Mouse (Mus musculus) kidney, embryonic 16.5 days (tissue): ENCODE measurements at regions not wholly inside any gene's neighbourhood (a gene's known extent, or its start where the extent isn't known, plus 50 kb on each side); places are given as distances from the start of the nearest gene placed in this dataset.
"Not testable (repeated sequence)": the region's sequence is repeated elsewhere in the genome, so short reads cannot be mapped to it uniquely, and the experiment has no call there.

Experiments used
- ATAC-seq: fragments of 200-750 bp; cut with Nextera tagmentation; 2 replicates; pipeline ENCODE4 v1.8.0; 2017; ENCODE audit warnings: moderate TSS enrichment; ENCODE audit not compliant: low FRiP score, low TSS enrichment
- H3K27ac ChIP-seq: fragments of 300-500 bp; sonication (generic); 2 replicates; pipeline ENCODE4 v1.5.1; 2014; ENCODE audit warnings: low read length
- H3K27me3 ChIP-seq: fragments of 300-500 bp; sonication (generic); 2 replicates; pipeline ENCODE4 v1.6.1; 2014; ENCODE audit warnings: low read length, control low read depth, mixed read lengths; ENCODE audit not compliant: insufficient read depth
- H3K36me3 ChIP-seq: fragments of 300-500 bp; sonication (generic); 2 replicates; pipeline ENCODE4 v1.6.1; 2014; ENCODE audit warnings: low read length, control low read depth, mixed read lengths; ENCODE audit not compliant: insufficient read depth
- H3K4me1 ChIP-seq: fragments of 300-500 bp; sonication (generic); 2 replicates; pipeline ENCODE4 v1.6.1; 2014; ENCODE audit warnings: low read length, control low read depth, mixed read lengths; ENCODE audit not compliant: insufficient read depth
- H3K4me2 ChIP-seq: fragments of 300-500 bp; sonication (generic); replicated peaks from 2 replicates; pipeline ENCODE4 v1.6.1; 2014; ENCODE audit warnings: low read depth, low read length
- H3K4me3 ChIP-seq: fragments of 300-500 bp; sonication (generic); 2 replicates; pipeline ENCODE4 v1.5.1; 2014; ENCODE audit warnings: mild to moderate bottlenecking, low read length
- H3K9ac ChIP-seq: fragments of 300-500 bp; sonication (generic); replicated peaks from 2 replicates; pipeline ENCODE4 v1.6.1; 2014; ENCODE audit warnings: low read length
- H3K9me3 ChIP-seq: fragments of 300-500 bp; sonication (generic); 2 replicates; pipeline ENCODE4 v1.6.1; 2016; ENCODE audit warnings: low read length, control low read depth
- WGBS: fragments of 180-500 bp; shearing (Covaris S2); extraction: QIAGEN DNeasy Blood & Tissue Kit; methylation state at CpG from one replicate; pipeline ENCODE4 v1.1.7; 2014; 5-methylcytosine and 5-hydroxymethylcytosine counted together

- 95% methylated on average over 2 of the region's 2 CpGs for WGBS
- H3K4me1 ChIP-seq, result no peaks in the 10 kb centered on the region
- H3K27me3 ChIP-seq, result no peaks in the 10 kb centered on the region
- no peak for ATAC-seq
- no peak overlapping the region for H3K9ac ChIP-seq
- H3K4me3 ChIP-seq, result no peak overlapping the region
- H3K4me2 ChIP-seq, result no peak overlapping the region
- H3K36me3 ChIP-seq, result no peaks in the 10 kb centered on the region
- no peaks in the 10 kb centered on the region for H3K9me3 ChIP-seq
- H3K27ac ChIP-seq, result no peak overlapping the region
These were observed 106.2 kb downstream of the Sec31a start for GRCm38 (mm10) chr5:100309807-100310165.

GRCm38 (mm10) chr5:100309071-100309806, 106.8 kb downstream of the Sec31a start:
- no peaks in the 10 kb centered on the region for H3K27me3 ChIP-seq
- no peak overlapping the region for H3K4me2 ChIP-seq
- no peaks in the 10 kb centered on the region for H3K36me3 ChIP-seq
- H3K4me3 ChIP-seq, result no peak overlapping the region
- H3K27ac ChIP-seq, result no peak overlapping the region
- WGBS, result 74% methylated on average over 17 of the region's 17 CpGs
- no peaks in the 10 kb centered on the region for H3K4me1 ChIP-seq
- no peak overlapping the region for H3K9ac ChIP-seq
- ATAC-seq, result no peak
- no peaks in the 10 kb centered on the region for H3K9me3 ChIP-seq

- no peak overlapping the region for H3K27ac ChIP-seq
- no peaks in the 10 kb centered on the region for H3K4me1 ChIP-seq
- H3K27me3 ChIP-seq, result no peaks in the 10 kb centered on the region
- no peak for ATAC-seq
- H3K9ac ChIP-seq, result no peak overlapping the region
- no peaks in the 10 kb centered on the region for H3K9me3 ChIP-seq
- H3K4me3 ChIP-seq, result no peak overlapping the region
- no peak overlapping the region for H3K4me2 ChIP-seq
- 71% methylated on average over 3 of the region's 3 CpGs for WGBS
- no peaks in the 10 kb centered on the region for H3K36me3 ChIP-seq
These were observed 111.6 kb downstream of the Sec31a start for GRCm38 (mm10) chr5:100304403-100304802.

- Histone ChIP-seq H3K4me1 (no peaks in the 10 kb centered on the region), H3K27ac (no peak overlapping the region), H3K9me3 (no peaks in the 10 kb centered on the region; the same call in 1 of the 2 replicates), H3K4me3 (no peak overlapping the region), H3K27me3 (no peaks in the 10 kb centered on the region), H3K4me2 (no peak overlapping the region), H3K36me3 (no peaks in the 10 kb centered on the region), H3K9ac (no peak overlapping the region)
- no peak for ATAC-seq
- 67% methylated on average over 17 of the region's 17 CpGs for WGBS
These were observed 113.8 kb downstream of the Sec31a start for GRCm38 (mm10) chr5:100302068-100302775.

- no peak overlapping the region for H3K9ac ChIP-seq
- no peak for ATAC-seq
- no peaks in the 10 kb centered on the region for H3K36me3 ChIP-seq
- H3K4me3 ChIP-seq, result no peak overlapping the region
- WGBS, result 89% methylated on average over 4 of the region's 4 CpGs
- H3K9me3 ChIP-seq, result no peaks in the 10 kb centered on the region; the same call in 1 of the 2 replicates
- no peak overlapping the region for H3K4me2 ChIP-seq
- H3K4me1 ChIP-seq, result no peaks in the 10 kb centered on the region
- H3K27ac ChIP-seq, result no peak overlapping the region
- H3K27me3 ChIP-seq, result no peaks in the 10 kb centered on the region
These were observed 116.9 kb downstream of the Sec31a start for GRCm38 (mm10) chr5:100299141-100299540.

- no peak overlapping the region for H3K27ac ChIP-seq
- no peak overlapping the region for H3K4me3 ChIP-seq
- H3K9ac ChIP-seq, result no peak overlapping the region
- WGBS, result 78% methylated on average over 7 of the region's 7 CpGs
- no peak for ATAC-seq
- no peaks in the 10 kb centered on the region for H3K4me1 ChIP-seq
- H3K9me3 ChIP-seq, result no peaks in the 10 kb centered on the region; the same call in 1 of the 2 replicates
- no peak overlapping the region for H3K4me2 ChIP-seq
- H3K36me3 ChIP-seq, result no peaks in the 10 kb centered on the region
- no peaks in the 10 kb centered on the region for H3K27me3 ChIP-seq
These were observed 121.8 kb downstream of the Sec31a start for GRCm38 (mm10) chr5:100294189-100294588.

GRCm38 (mm10) chr5:100280215-100280614, 120.6 kb upstream of the Tmem150c start:
- no peaks in the 10 kb centered on the region for H3K36me3 ChIP-seq
- H3K9me3 ChIP-seq, result peaks cover 2% of the 10 kb centered on the region; the same call in 1 of the 2 replicates
- H3K9ac ChIP-seq, result no peak overlapping the region
- no peaks in the 10 kb centered on the region for H3K4me1 ChIP-seq
- no peak overlapping the region for H3K27ac ChIP-seq
- 89% methylated on average over 4 of the region's 4 CpGs for WGBS
- H3K27me3 ChIP-seq, result no peaks in the 10 kb centered on the region
- H3K4me2 ChIP-seq, result no peak overlapping the region
- H3K4me3 ChIP-seq, result no peak overlapping the region
- ATAC-seq, result no peak

GRCm38 (mm10) chr5:100279474-100279873, 119.9 kb upstream of the Tmem150c start:
- Histone ChIP-seq H3K4me1 (no peaks in the 10 kb centered on the region), H3K9me3 (peaks cover 2% of the 10 kb centered on the region; the same call in 1 of the 2 replicates), H3K27me3 (no peaks in the 10 kb centered on the region), H3K27ac (no peak overlapping the region), H3K4me3 (no peak overlapping the region), H3K4me2 (no peak overlapping the region), H3K9ac (no peak overlapping the region), H3K36me3 (no peaks in the 10 kb centered on the region)
- ATAC-seq, result no peak
- WGBS, result 75% methylated on average over 8 of the region's 8 CpGs

- H3K27ac ChIP-seq, result no peak overlapping the region
- peaks cover 6% of the 10 kb centered on the region for H3K9me3 ChIP-seq
- H3K4me3 ChIP-seq, result no peak overlapping the region
- WGBS, result 71% methylated on average over 4 of the region's 4 CpGs
- H3K4me2 ChIP-seq, result no peak overlapping the region
- no peak overlapping the region for H3K9ac ChIP-seq
- no peaks in the 10 kb centered on the region for H3K4me1 ChIP-seq
- no peak for ATAC-seq
- H3K36me3 ChIP-seq, result no peaks in the 10 kb centered on the region
- H3K27me3 ChIP-seq, result no peaks in the 10 kb centered on the region
These were observed 115.1 kb upstream of the Tmem150c start for GRCm38 (mm10) chr5:100274674-100275073.

GRCm38 (mm10) chr5:100271975-100272374, 112.4 kb upstream of the Tmem150c start:
- not testable (repeated sequence) for H3K4me2 ChIP-seq, H3K27me3 ChIP-seq, H3K27ac ChIP-seq, H3K36me3 ChIP-seq, ATAC-seq, H3K4me1 ChIP-seq, H3K4me3 ChIP-seq, H3K9ac ChIP-seq, H3K9me3 ChIP-seq
- WGBS, result 74% methylated on average over 9 of the region's 9 CpGs
